Mouse (Mus musculus) spleen, adult 2 months (tissue): ENCODE results near the gene Atraid. TPM values are rescaled to one million over a fixed set of nuclear protein-coding genes. Genes with fewer than 3 reads are reported as not detected.

Experiments used
- DNase-seq, 2 experiments: peaks; one replicate each; pipeline versions ENCODE4 v3.0.0 to v3.0.0-alpha.2; 2012 to 2021; ENCODE audit warnings: low spot score in 2 of 2, low read depth in 1 of 2
- H3K27ac ChIP-seq: fragments of 200-500 bp; 2 replicates; pipeline ENCODE4 v1.5.1; 2012; ENCODE audit warnings: low read length, inconsistent platforms; ENCODE audit not compliant: insufficient read depth
- H3K27me3 ChIP-seq: fragments of 200-500 bp; 2 replicates; pipeline ENCODE4 v1.6.1; 2012; ENCODE audit warnings: mild to moderate bottlenecking, moderate library complexity, low read length, inconsistent platforms; ENCODE audit not compliant: control insufficient read depth, insufficient read depth
- H3K36me3 ChIP-seq: fragments of 200-500 bp; 2 replicates; pipeline ENCODE4 v1.6.1; 2012; ENCODE audit warnings: mild to moderate bottlenecking, low read length, inconsistent platforms; ENCODE audit not compliant: control insufficient read depth, insufficient read depth
- H3K4me1 ChIP-seq: fragments of 200-500 bp; 2 replicates; pipeline ENCODE4 v1.6.1; 2011; ENCODE audit warnings: inconsistent platforms; ENCODE audit not compliant: control insufficient read depth, insufficient read depth, insufficient read length
- H3K4me3 ChIP-seq: fragments of 200-500 bp; 2 replicates; pipeline ENCODE4 v1.5.1; 2011; ENCODE audit warnings: mild to moderate bottlenecking, inconsistent platforms; ENCODE audit not compliant: insufficient read depth, insufficient read length; ENCODE audit errors: extremely low read depth
- CTCF ChIP-seq: fragments of 200-500 bp; IDR thresholded peaks from 2 replicates; pipeline ENCODE4 v1.5.1; 2011; ENCODE audit warnings: mild to moderate bottlenecking, inconsistent platforms; ENCODE audit not compliant: insufficient read depth, insufficient read length, insufficient replicate concordance; ENCODE audit errors: extremely low read depth
- POLR2A ChIP-seq: fragments of 200-500 bp; IDR thresholded peaks from 2 replicates; pipeline ENCODE4 v1.6.1; 2011; ENCODE audit warnings: low read depth, low read length, inconsistent platforms
- WGBS: fragments of 180-500 bp; shearing (Covaris S2); methylation state at CpG from one replicate; pipeline ENCODE4 v1.1.7; 2018; 5-methylcytosine and 5-hydroxymethylcytosine counted together
- polyA plus RNA-seq: library from polyadenylated mRNA; depleted of rRNA; stranded (reverse); fragments of >200 nt; gene quantifications from 2 replicates; pipeline ENCODE4 v1.2.3, GENCODE M21; 2012; rRNA removed

Gene Atraid
- polyA plus RNA-seq = 43.9 and 53.5 TPM in 2 replicates

DNA sequence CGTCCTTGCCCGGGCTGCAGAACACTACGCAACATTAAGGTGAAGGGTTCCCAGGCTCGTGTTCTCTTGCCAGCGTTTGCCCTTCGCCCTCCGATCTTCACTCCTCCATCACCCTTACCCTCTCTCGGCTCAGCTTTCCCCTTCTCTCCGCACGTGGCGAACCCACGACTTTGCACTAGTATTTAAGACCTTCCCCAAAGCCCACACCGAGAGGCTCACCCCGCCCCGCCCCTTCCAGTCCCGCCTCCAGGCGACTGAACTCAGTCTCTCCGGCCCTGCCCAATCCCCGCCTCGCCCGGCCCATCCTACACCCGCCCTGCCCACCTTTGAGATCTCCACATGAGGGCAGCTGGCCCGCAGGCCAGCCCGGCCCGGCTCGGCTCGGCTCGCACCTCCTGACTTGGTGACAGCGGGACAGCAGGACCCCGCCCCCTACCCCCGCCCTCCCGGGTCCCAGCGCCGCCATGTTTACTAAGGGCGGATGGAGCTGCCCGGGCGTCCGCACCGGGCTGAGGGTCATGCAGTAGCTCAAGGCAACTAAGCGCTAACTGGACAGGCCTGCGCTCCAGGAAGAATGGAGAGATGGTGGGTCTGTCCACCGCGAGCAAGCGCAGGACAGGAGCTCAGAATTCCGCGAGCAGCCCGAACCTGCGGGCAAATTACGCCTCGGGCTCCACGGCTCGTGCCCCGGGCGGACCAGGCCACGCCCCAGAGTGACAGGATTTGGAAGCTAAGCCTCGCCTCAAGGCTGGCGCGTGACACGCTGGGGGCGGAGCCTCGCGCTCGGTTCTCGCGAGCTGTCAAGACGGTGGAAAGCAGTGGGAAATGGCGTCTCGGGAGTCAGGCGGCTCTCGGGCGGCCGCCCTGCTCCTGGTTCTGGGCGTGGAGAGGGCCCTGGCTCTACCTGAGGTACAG is at the start of gene Atraid:
TSS of gene Atraid (plus strand) at position 465 of the 915 bp plus-strand sequence.
- peak; percentile 97 to 98 for DNase-seq
- peak within 1 kb of the TSS; percentile 92 for H3K4me3 ChIP-seq
- no peaks in the 10 kb centered on the region for H3K27me3 ChIP-seq
- no peaks in the 10 kb centered on the region for H3K4me1 ChIP-seq
- H3K36me3 ChIP-seq = no peaks in the 10 kb centered on the region
- WGBS = under 1% methylated on average over 73 of the region's 73 CpGs
- peak within 1 kb of the TSS; percentile 97 for H3K27ac ChIP-seq
- TF ChIP-seq CTCF (no peak), POLR2A (peak; percentile 89)

GRCm38 (mm10) chr5:30999324-30999723 is 48.8 kb upstream of the Atraid start:
- 79% methylated on average over 5 of the region's 5 CpGs for WGBS
- no peaks in the 10 kb centered on the region for H3K4me1 ChIP-seq
- no peaks in the 10 kb centered on the region for H3K36me3 ChIP-seq
- no peak for DNase-seq
- no peaks in the 10 kb centered on the region for H3K27me3 ChIP-seq
- TF ChIP-seq POLR2A (no peak), CTCF (no peak)
- H3K27ac ChIP-seq = no peak overlapping the region
- no peak overlapping the region for H3K4me3 ChIP-seq

DNA sequence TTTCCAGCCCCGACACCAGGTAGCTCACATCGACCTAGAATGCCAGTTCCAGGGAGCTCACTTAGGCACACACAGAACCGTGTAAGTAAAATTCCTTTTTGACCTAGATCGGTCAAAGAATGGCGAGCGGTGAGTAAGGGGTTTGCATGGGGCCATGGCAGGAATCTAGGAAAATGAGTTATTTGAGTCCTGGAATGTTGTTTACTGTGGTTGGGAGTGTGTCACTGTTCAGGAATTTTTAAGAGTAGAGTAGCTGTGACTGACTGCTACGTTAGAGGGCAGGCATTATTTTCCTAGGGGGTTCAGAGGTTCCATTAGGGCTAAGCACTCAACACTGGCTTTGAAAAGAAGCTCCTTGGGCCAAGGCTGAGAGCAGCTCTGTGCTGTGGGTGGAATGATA is 48.0 kb upstream of the Atraid start:
- Histone ChIP-seq H3K27me3 (no peaks in the 10 kb centered on the region), H3K4me3 (no peak overlapping the region), H3K4me1 (no peaks in the 10 kb centered on the region), H3K36me3 (no peaks in the 10 kb centered on the region), H3K27ac (no peak overlapping the region)
- DNase-seq = no peak
- 81% methylated on average over 7 of the region's 7 CpGs for WGBS
- TF ChIP-seq CTCF = no peak
- no peak for TF ChIP-seq POLR2A

DNA sequence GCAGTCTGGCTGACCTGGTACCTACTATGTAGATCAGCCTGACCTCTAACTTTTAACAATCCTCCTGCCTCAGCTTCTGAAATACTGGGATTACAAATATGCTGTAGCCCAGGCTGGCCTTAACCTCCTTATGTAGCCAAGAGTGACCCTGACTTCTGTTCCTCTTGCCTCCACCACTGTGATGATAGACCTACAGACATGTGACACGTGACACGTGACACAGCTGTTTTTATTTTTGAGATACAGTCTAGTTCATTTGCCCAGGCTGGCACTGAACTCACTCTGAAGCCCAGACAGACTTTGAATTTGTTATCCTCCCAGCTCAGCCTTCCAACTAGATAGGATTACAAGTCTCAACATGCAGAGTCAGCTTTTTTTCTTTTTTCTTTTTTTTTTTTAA is 47.1 kb upstream of the Atraid start:
- Histone ChIP-seq H3K4me1 (no peaks in the 10 kb centered on the region), H3K36me3 (no peaks in the 10 kb centered on the region), H3K4me3 (no peak overlapping the region), H3K27me3 (no peaks in the 10 kb centered on the region), H3K27ac (no peak overlapping the region)
- no peak for DNase-seq
- WGBS = 78% methylated on average over 2 of the region's 2 CpGs
- TF ChIP-seq POLR2A (no peak), CTCF (no peak)

DNA sequence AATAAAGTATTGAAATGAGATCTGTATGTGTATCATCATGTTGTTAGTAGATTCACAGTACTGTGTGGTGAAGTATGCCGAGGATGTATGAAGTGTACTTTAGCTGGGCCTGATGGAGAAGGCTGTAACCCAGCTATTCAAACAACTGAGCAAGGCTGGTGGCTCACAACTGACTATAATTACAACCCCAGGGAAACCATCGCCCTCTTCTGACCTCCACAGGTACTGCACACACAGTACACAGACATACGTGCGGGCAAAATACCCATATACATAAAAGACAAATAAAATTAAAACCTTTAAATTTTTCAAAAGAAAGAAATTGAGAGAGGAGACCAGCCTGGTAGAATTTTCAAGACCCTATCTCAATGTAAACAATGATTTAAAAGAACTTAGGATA is 46.6 kb upstream of the Atraid start:
- Histone ChIP-seq H3K4me1 (no peaks in the 10 kb centered on the region), H3K27me3 (no peaks in the 10 kb centered on the region), H3K4me3 (no peak overlapping the region), H3K36me3 (no peaks in the 10 kb centered on the region), H3K27ac (no peak overlapping the region)
- no peak for DNase-seq
- no peak for TF ChIP-seq POLR2A
- no peak for TF ChIP-seq CTCF
- WGBS = 83% methylated on average over 4 of the region's 4 CpGs

GRCm38 (mm10) chr5:31004184-31004583 is 43.9 kb upstream of the Atraid start:
- Histone ChIP-seq H3K4me3 (no peak overlapping the region), H3K4me1 (no peaks in the 10 kb centered on the region), H3K36me3 (no peaks in the 10 kb centered on the region), H3K27me3 (no peaks in the 10 kb centered on the region), H3K27ac (no peak overlapping the region)
- peak; percentile 71 to 82 for DNase-seq
- 12% methylated on average over 5 of the region's 5 CpGs for WGBS
- TF ChIP-seq CTCF (peak; percentile 69; the same call in 1 of the 2 replicates), POLR2A (no peak)

- H3K27me3 ChIP-seq = no peaks in the 10 kb centered on the region
- DNase-seq = no peak
- WGBS = 45% methylated on average over 3 of the region's 3 CpGs
- no peak overlapping the region for H3K27ac ChIP-seq
- no peaks in the 10 kb centered on the region for H3K36me3 ChIP-seq
- TF ChIP-seq POLR2A = no peak
- TF ChIP-seq CTCF = no peak
- no peak overlapping the region for H3K4me3 ChIP-seq
- H3K4me1 ChIP-seq = no peaks in the 10 kb centered on the region
Measured at GRCm38 (mm10) chr5:31012737-31013136, 35.4 kb upstream of the Atraid start.
